26 mouse cellular contexts compared by ENCODE assay signal in genomic region chr8:86052003-86052402, GRCm38 (mm10).
DNase-seq lines count a peak whose midpoint lies in the region; ATAC-seq and TF ChIP-seq lines count a peak whose summit lies in the region.
"Had no signal": no experiment of that assay in that cellular context is flagged by ENCODE, and none has a peak within 500 bp of the region (broad histone marks: within the 10 kb centered on the region; RNA-seq: fewer than 3 reads in every experiment).

No protein-coding gene starts in this region.

- no peak overlapping the region; the same call in 1 of the 2 replicates for H3K27ac ChIP-seq in thymus, adult 2 months (ENCODE audit: control insufficient read depth, insufficient read depth, low read length)
- no peak overlapping the region for H3K27ac ChIP-seq in forebrain, postnatal 0 days (ENCODE audit: low read depth, low read length)
- H3K27ac ChIP-seq: forebrain, embryonic 12.5 days; hindbrain, embryonic 13.5 days; intestine, embryonic 15.5 days; left cerebral cortex, adult 2 months; limb, embryonic 12.5 days; liver, embryonic 12.5 days; midbrain, embryonic 10.5 days had no signal

- H3K9ac ChIP-seq in forebrain, postnatal 0 days, result no peak overlapping the region
- H3K9ac ChIP-seq: forebrain, embryonic 12.5 days; hindbrain, embryonic 13.5 days; intestine, embryonic 15.5 days; limb, embryonic 12.5 days; liver, embryonic 12.5 days had no signal

- H3K4me2 ChIP-seq in forebrain, postnatal 0 days (ENCODE audit: low read depth), result no peak overlapping the region
- H3K4me2 ChIP-seq: forebrain, embryonic 12.5 days; heart, embryonic 11.5 days; hindbrain, embryonic 13.5 days; intestine, embryonic 15.5 days; limb, embryonic 12.5 days; liver, embryonic 12.5 days had no signal

- peaks cover 5% of the 10 kb centered on the region for H3K4me1 ChIP-seq in thymus, adult 2 months (replicated peaks; ENCODE audit: control insufficient read depth, insufficient read depth, low read length)
- H3K4me1 ChIP-seq in forebrain, postnatal 0 days (ENCODE audit: insufficient read depth), result no peaks in the 10 kb centered on the region
- H3K4me1 ChIP-seq: forebrain, embryonic 12.5 days; hindbrain, embryonic 13.5 days; intestine, embryonic 15.5 days; limb, embryonic 12.5 days; liver, embryonic 12.5 days; midbrain, embryonic 10.5 days had no signal

- no peak for TF ChIP-seq POLR2A in thymus, adult 2 months (IDR thresholded peaks at IDR 0.05; ENCODE audit: control insufficient read depth, extremely low read depth, insufficient read depth, low read length, poor library complexity)

- TF ChIP-seq CTCF in thymus, adult 2 months (IDR thresholded peaks at IDR 0.05; ENCODE audit: borderline replicate concordance, control insufficient read depth, extremely low read depth, insufficient read depth, low read length, poor library complexity), result no peak
- TF ChIP-seq CTCF in forebrain, postnatal 0 days (IDR thresholded peaks at IDR 0.05; ENCODE audit: low read depth), result no peak

- peak; percentile 61 for DNase-seq in heart, adult 11 months
- DNase-seq in heart, adult 9 months (ENCODE audit: low spot score in 2 of 2), result no peak
- DNase-seq in thymus, adult 2 months, result peak; percentile 48
- DNase-seq in embryo, embryonic 10 days (ENCODE audit: low spot score), result no peak
- no peak for DNase-seq in right cerebral cortex, postnatal 4 days
- DNase-seq in testis, postnatal 14 days (ENCODE audit: low spot score), result no peak
- no peak for DNase-seq in forebrain, postnatal 0 days
- DNase-seq: adrenal gland, postnatal 14 days; cerebellum, adult 2 months; gastrocnemius, postnatal 36 days; heart, postnatal 10 days; kidney, postnatal 4 days; layer of hippocampus, adult 9-11 months; lung, adult 2 months; lung, postnatal 36 days; right cerebral cortex, adult 18-20 months; spleen, adult 18-20 months had no signal

- no peaks in the 10 kb centered on the region for H3K9me3 ChIP-seq in forebrain, postnatal 0 days (ENCODE audit: low read length)
- H3K9me3 ChIP-seq: forebrain, embryonic 12.5 days; hindbrain, embryonic 13.5 days; intestine, embryonic 15.5 days; limb, embryonic 12.5 days; liver, embryonic 12.5 days; midbrain, embryonic 10.5 days had no signal

- ATAC-seq in inflammation-experienced regulatory T-cells, adult 6 months, result peak; percentile 88
- ATAC-seq in forebrain, postnatal 0 days, result no peak
- ATAC-seq: intestine, embryonic 15.5 days; liver, embryonic 12.5 days had no signal

- no peak overlapping the region for H3K4me3 ChIP-seq in thymus, adult 2 months (ENCODE audit: control insufficient read depth, insufficient read depth, low read length)
- H3K4me3 ChIP-seq in forebrain, postnatal 0 days (ENCODE audit: low read depth, low read length), result no peak overlapping the region
- H3K4me3 ChIP-seq: forebrain, embryonic 12.5 days; hindbrain, embryonic 13.5 days; intestine, embryonic 15.5 days; left cerebral cortex, adult 2 months; limb, embryonic 12.5 days; liver, embryonic 12.5 days; midbrain, embryonic 10.5 days had no signal

- peaks cover 4% of the 10 kb centered on the region; the same call in 1 of the 2 replicates for H3K36me3 ChIP-seq in thymus, adult 2 months (ENCODE audit: control insufficient read depth, insufficient read depth, low read length)
- H3K36me3 ChIP-seq in forebrain, postnatal 0 days (ENCODE audit: insufficient read depth), result peaks cover 6% of the 10 kb centered on the region; the same call in 1 of the 2 replicates

- H3K27me3 ChIP-seq in thymus, adult 2 months (ENCODE audit: control insufficient read depth, insufficient read depth, low read length), result no peaks in the 10 kb centered on the region
- no peaks in the 10 kb centered on the region for H3K27me3 ChIP-seq in forebrain, postnatal 0 days (ENCODE audit: insufficient read depth, low read length)
- H3K27me3 ChIP-seq: forebrain, embryonic 12.5 days; hindbrain, embryonic 13.5 days; intestine, embryonic 15.5 days; limb, embryonic 12.5 days; liver, embryonic 12.5 days had no signal

- 4% methylated on average over 4 of the region's 4 CpGs for WGBS in thymus, adult 2 months
- 82% methylated on average over 4 of the region's 4 CpGs for WGBS in forebrain, postnatal 0 days

Comparison
In these comparisons a context has a peak if more than half of its experiments do, and no peak if none do; other contexts are left out.
1. DNase-seq: peak in heart, adult 11 months (single experiment) and thymus, adult 2 months (single experiment); none in heart, adult 9 months (0 of 2), embryo, embryonic 10 days (single experiment), right cerebral cortex, postnatal 4 days (single experiment), testis, postnatal 14 days (single experiment) and forebrain, postnatal 0 days (single experiment).